Mouse (Mus musculus) urinary bladder, postnatal 4 days (tissue): ENCODE data around the gene Enpp1.

Experiments used
- DNase-seq, 2 experiments: peaks; one replicate each; pipeline ENCODE4 v3.0.0; 2021 to 2022; ENCODE audit warnings: low spot score in 2 of 2

Gene Enpp1

DNA sequence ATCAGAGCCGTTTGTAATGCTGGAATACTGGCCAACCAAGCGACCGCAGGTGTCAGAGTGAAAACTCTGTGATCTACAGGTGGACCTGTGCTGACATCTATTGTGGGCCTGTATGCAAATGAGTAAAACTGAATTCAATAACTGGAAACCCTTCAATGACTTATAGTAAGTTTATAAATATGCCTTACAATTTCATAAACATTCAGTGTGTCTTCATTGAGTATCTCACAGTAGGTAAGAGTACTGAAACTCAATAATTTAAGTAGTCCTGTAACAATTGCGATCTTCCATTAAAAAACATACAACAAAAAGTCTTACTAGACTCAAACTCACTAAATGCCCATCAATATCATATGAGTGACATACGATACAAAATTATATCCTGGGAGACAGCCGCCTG is 1.6 kb downstream of the Enpp1 start:
- no peak for DNase-seq

DNA sequence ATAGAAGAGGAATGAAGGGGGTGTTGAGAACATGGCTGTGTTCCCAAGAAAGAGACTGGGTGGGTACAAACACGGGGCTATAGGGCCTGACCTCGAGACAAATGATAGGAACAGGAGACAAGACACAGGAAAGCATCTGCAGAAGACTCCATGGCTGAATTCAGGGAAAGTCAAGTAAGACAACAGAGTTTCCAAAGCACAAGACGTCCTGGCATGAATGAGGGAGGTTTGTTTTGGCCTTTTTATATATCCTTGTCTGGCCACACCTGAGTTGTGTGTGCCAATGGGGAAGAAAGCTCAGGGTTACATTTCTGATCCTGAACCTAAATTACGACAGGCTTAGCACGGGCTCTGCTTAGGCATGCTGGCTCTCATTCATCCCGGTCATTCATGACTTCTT is 4.2 kb downstream of the Enpp1 start:
- DNase-seq: no peak

DNA sequence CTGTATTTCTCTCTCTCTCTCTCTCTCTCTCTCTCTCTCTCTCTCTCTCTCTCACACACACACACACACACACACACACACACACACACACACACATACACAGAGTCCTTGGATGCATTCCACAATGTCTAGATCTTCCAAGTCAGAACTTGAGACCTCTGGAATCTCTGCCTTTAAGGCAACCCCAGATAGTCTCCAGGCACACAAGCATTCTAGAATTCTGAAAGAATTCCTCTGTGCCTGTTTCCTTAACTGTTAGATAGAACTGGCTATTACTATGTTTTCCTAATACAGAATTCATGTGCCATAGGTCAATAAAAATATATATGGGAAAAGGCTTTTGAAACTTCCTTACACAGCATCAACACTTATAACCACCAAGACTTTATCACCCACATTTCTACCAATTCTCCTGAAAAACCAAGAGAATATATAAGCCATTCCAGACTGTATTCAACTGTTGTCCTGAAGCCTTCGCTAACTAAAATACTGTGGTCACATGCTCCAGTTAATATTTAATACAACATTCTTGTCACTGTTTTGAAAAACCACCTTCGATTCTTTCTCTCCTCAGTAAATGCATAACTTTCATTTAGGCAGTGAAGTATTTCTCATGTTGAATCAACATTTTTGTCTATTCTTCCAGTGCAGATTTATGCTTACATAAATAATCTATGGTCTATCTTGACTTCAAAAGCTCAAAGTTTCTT is 5.4 kb downstream of the Enpp1 start:
- no peak for DNase-seq

DNA sequence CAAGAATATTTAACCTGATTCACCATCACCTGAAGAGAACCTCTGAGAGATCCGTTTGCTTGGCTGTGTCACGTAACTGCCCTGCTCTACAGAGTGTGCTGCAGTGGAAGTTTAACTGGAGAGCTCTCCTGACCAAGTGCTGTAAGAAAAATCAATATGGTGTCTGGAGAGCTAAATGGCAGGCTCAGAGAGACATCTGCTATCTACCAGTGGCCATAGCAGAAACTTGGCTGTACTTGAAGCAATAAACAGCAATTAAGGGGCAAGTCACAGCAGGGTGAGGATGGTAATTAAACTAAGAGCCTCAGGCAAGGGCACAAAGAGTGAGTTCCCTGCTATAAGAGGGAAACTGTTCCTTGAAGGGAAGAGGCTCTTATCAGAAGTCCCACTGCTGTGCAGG is 9.3 kb downstream of the Enpp1 start:
- no peak for DNase-seq

DNA sequence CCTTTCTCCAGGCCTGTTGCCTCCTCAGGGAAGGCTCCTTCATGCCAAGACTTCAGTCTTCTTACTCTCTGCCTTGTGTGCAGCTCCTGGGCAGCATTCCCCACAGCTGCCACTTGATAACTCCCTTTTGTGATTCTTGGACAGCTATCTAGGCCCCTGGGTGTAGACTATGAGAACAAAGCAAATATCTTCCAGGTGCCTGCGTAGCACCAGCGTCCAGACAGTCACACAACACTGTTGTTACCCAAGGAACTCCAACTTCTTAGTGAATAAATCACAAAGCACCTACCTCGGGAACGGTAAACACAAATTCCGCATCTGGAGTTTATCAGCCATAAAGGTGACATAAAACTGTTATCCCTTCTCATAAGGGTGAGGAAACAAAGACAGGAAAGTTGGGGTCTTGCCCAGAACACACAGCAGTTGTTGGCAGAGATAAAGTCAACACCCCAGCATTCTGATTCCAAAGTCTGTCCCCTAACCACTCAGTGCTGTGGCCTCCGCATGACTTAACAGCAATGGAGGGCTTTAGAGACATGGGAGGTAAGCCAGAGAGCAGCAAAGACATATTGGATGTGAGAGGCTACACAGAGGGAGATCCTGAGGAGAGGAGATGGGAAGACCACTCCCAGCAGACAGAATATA is 13.7 kb downstream of the Enpp1 start:
- DNase-seq: no peak

DNA sequence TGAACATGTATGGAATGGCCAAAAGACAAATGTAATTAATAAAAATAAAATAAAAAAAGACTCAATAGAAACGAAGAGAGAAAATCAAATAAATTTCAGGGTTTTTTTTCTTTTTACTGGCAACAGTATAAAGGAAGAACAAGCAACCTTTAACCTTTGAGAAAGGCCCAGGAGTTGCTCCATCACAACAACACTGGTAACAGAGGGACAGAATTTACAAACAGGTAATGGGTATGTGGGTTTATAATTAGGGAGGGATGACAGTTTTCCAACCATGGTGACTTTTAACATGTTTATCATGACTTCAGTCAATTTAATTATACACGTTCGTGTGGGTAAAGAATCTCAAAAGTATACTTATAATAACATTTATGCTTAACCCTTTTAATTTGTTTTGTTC is 15.2 kb downstream of the Enpp1 start:
- no peak for DNase-seq

DNA sequence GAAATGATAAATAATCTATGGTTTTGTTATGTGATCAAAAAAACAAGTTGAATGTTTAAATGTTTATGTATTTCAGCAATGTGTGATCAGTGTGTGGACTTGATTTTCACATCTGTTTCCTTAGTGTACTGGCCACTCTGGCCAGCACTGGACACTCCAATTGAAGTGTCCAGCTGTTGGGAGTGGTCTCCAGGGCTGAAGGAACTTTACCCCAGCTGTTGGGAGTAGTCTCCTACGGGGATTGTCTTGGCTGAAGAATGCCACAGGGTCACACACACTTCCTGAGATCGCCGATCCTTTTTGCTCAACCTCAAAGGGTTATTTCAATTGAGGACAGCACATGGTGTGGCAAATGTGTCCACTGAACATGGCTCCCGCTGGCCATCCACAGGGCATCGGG is 16.2 kb downstream of the Enpp1 start:
- no peak for DNase-seq

DNA sequence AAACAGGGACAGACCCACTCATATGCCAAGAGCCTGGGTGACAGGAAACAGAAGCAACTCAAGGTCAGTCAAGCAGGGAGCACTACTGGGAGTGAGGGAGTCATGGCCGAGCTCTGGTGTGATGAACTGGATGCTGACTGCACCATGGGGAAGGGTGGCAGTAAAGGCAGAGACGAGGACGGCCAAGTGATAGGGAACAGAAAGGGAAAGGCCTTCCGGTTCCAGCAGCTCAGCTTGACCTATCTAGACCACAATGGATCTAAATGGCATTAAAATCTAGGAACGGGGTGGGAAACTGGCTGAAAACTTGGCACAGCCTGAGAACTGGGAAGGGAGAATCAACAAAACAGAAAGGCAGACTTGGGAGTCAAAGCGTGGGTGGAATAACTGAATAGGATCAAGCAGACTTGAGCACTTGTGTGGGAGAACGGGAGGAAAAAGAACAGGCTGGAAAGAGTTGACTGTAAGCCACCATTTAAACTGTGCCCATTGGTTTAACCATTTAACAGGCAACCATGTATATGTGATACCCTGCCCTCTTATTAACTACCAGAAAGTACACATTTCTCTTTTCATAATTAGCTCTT is 29.3 kb downstream of the Enpp1 start:
- DNase-seq: no peak

DNA sequence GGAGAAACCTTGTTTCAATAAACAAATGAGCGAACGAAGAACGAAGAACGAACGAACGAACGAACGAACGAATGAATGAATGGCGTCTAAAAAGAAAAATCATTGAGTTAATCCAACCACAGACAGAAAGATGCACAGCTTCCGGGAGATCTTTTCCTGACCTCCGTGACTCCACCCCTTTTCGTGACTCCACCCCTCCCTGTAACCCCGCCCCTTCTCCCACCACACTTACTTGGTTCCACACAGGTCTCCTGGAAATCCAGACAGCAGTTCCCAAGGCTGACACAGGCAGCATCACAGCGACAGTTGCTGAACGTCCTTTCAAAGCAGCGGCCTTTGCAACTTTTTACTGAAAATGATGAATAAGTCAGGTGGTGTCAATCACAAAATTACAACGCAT is 34.3 kb downstream of the Enpp1 start:
- no peak for DNase-seq

DNA sequence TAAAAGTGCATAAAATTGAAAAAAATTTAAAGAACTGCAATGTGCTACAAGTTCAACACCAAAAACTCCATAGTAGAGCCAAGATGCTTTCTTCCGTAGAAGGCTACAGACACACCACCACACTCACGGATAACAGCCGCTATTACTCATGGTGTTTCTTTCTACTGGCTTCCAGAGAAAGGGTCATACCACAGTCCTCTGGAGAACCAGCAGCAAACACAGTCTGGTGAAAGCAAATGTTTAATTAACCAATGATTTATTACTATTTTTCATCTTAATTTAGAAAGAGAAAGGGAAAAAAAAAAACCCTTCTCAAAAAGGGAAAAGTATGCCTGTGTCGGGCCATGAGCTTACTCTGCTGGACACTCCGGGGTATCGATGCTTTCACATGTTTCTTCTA is 37.7 kb downstream of the Enpp1 start:
- DNase-seq: no peak

DNA sequence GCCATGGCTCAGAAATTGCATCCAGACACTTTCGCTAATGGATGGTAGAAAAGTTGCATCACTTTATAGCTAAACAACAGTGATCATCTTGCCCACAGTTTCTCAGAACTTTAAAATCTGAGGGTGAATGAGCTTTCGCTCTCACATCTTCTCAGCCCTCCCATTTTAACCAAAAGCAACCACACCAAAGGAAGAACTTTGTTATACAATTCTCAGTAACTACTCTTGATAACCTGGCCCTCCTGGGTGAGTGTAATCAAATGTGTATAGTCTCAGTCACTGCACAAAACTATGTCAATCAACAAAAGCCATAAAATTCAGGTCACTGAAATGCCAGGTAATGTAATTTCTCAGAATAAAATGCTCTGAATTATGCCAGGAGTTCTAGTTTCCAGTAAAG is 39.0 kb downstream of the Enpp1 start:
- no peak for DNase-seq

DNA sequence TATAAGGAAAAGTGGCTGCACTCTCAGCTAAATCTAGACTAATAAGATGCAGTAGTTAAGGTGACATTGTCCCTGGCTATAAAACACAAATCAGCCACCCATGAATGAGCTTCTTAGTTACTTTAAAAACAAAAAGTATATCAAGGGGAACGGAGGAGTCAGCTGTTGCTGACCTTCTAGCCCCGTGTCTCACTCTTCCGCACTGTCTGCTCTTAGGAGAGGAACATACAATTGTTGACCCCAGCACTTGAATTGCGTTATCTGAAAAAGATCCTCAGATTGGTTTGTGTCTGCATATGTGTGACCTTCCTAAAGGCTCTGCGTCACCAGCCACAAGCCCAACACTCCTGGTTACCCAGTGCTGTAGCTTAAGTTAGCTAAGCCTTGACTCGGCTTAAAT is 41.4 kb downstream of the Enpp1 start:
- no peak for DNase-seq

DNA sequence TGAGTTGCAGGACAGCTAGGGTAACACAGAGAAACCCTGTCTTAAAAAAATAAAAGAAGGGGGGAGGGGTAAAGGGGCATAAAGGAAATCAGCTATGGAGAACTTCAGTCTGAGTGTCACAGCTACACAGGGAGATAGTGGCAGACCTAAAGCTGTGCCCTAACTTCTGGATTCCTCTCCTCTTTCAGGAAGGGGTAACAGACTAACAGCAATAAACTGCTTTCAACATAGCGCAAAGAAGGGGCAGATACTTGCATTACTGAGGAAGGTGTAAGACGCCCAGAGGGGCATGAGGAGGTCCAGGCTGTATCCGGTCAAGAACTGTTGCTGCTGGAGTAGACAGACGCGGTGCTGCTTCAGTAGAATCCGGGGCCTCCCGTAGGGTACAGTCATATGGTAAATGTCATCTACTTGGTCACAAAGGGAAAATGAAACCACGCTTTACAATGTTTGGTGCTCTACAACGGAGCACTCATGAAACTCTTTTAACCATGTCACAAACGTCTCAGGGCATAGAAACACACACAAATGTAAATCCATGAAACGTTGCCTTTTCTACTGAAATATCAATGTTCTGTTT is 60.9 kb downstream of the Enpp1 start:
- no peak for DNase-seq

DNA sequence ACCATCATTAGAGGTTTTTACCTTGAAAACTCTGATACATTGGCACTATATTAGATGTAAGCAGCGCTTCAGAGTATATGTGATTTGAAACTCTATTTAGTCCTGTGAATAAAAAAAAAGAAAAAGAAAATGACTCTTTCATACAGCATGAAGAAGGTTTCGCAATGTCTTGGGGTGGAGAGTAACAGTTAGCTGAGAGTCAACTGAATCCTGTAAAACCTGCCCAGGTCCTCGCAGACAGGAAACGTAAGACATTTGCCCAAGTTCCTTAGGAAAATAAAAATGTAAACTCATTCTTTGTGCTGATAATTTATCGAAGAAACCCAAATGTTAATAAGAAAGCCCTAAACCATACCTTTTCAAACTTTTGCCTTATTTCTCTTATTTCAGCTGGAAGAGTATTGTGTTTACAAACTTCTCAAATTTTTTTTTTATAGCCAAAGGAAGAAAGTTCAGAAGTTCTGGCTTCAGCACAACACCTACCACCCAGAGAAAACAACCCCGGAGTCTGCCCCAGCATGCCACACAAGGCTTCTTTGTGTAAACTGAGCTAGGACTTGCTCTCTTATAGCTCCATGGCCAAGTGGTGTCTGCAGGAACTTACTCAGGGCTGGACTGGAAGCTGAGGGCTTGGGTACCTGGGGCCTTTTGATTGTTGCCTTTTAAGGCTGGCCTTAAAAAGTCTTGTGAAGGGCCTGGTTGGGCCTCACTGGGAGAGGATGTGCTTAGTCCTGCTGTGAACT is 63.8 kb downstream of the Enpp1 start:
- no peak for DNase-seq

DNA sequence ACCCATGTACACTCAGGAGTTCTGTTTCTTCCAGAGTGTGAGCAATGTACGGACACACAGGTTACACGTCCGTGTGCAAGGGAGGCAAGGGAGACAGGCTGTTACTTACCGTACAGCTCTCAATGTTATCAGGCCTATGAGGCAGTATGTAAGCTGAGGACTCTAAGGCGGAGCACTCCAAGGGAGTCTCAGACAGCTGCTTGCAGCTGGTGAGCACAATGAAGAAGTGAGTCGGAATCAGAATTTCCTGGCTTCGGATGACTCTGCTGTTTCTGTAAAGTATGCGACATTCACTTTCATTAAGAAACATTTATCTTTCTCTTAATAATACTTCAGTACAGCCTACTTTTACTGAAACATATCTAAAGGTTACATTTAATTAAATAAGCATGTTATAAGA is 66.8 kb downstream of the Enpp1 start:
- no peak for DNase-seq

DNA sequence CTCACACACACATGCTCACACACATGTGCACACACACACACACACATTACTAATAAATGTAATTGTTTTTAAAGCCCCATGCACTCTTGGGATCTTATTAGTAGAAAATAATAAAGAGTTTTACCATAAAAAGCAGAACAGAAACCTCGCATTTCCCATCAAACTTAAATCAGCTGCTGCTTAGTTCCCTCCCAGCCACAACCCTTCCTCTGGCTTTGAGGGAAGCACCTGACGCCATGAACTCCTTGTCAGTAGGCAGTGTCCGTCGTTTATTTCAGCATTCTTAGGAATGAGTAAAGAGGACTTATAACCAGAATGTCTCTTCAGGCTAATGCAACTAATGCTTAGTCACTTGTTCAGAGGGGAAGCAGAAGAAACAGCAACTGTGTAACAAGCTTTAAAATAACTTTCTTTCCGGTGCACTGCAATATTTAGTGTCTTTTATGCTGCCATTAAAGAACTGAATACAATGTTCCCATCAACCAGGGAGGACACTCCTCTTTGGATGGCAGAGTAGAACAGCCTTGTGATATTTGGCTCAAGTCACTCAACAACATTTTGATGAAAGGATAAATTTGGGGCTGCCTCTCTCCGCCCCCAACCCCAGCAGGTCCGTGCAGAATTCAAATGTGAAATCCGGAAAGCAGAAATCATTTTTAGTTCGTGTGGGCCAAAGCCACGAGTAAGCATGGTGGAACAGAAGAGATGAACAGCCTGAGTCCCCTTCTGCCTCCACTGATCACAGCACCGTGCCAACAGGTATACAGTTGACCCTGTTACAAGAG is 69.0 kb downstream of the Enpp1 start:
- no peak for DNase-seq

DNA sequence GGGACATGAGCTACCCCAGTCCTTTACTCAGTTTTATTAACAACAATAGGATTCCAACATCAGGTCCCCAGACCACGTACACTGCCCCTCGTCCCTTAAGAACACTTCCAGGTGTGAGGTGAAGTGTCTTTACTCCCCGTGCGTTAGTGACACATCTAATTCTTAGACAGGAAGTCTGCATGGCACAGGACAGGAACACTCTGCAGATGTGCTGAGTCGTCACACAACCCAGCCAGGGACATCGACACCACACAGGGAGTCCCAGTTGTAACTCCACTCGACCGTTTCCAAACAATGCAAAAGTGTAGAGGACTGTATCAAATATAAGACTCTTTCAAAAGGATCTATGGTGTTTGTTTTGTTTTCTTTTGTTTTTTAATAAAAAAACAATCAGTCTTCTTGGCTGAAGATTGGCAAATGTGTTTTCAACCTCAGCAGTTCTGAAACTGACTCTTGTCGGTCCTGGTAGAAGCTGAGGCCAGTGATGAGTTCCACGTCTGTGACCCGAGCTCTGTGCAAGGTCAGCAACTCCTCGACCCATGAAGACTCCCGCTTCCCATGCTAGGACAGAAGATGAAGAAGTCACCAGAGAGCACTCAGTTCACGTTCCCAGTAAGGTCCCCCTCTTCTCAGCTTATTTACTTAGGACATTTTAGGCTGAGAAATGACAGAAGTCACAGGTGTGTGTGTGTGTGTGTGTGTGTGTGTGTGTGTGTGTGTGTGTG is 70.4 kb downstream of the Enpp1 start:
- DNase-seq: no peak

DNA sequence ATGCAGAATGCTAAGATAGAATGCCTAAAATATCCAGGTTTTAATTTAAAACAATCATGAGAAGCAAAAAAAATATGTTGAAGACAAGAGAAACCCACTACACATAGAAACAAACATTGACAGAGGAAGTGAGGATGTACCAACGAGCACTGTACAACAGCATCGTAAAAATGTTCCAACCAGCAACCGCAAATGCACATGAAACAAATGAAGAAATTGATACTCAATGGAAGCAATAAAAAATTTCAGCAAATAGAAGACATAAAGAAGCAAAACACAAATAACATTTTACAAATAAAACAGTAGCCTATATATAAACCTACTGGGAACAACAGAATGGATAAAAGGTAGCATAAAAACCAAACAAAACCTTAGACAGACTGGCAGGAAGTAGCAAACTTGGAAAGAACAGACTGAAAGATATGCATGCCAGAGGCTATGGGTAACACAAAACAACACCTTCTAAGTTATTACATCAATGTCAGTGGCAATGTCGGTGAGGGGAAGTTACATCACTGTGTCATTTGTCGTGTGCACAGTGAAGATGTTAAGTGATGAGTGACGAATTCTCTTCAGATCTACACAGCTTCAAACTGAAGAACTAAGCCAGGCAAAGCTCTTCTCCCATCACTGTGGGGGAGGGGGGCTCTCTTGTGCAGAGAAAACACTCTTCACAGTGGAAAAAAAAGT is 71.6 kb downstream of the Enpp1 start:
- no peak for DNase-seq

DNA sequence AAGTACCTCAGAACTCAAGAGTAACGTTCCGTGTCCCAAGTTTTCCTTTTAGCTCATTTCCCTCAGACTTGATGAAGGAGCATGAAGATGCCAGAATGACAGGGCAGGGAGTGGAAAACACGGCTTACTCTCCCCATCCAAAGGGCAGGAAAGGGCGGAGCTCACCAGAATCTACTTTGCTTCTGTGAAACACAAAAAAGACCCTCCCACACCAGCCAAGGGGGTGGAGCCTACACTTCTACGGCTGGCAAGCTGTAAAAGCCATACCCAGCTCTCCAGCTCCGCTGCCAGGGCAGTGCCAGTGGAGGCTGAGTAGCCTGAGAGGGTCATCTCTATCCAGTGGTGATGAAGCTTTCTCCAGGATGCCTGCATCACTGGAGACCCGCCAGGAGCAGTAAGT is 72.4 kb downstream of the Enpp1 start:
- DNase-seq: no peak

DNA sequence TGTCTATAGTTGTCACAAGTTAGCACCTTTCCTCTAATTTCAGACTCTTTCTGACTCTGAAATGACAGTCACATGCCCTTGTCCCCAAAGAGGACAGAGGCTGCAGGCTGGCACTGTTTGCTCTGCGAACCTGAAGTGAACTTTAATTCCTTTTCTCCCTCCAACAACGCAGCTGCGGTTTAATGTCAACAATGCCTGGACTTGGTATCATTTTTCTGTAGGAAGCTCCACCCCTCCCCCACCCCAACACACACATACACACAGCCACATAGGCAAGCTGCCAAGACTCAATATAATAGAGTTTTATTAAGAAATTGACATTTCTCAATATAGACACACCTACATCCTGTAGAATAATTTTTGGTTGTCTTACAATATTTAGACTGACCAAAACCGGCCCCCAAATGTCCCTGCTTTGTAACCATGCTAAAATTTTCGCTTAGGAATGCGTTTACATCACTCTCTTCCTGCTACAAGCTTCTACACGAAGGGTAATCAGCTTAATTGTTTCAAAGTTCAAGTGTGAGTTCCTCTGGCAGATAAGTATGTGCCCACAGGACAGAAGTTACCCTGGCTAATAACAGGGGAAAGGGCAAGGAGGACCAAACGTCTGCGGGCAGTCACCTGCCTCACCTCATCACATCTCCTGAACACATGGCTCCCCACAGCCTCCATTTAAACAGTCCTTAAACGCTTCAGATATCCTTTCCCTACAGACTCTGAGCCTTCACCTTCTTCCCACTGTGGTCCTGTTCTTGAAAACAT is 73.5 kb downstream of the Enpp1 start:
- DNase-seq: no peak
